Comparison of ENCODE assay signal across 45 mouse cellular contexts in genomic region chr7:132593762-132594161, GRCm38 (mm10). TPM values are rescaled to one million over a fixed set of nuclear protein-coding genes. Genes with fewer than 3 reads are reported as not detected.
"Had no signal": no experiment of that assay in that cellular context is flagged by ENCODE, and none has a peak within 500 bp of the region (broad histone marks: within the 10 kb centered on the region; RNA-seq: fewer than 3 reads in every experiment).

No protein-coding gene starts in this region.

- H3K9me3 ChIP-seq: heart, embryonic 10.5 days; heart, embryonic 12.5 days; heart, embryonic 13.5 days; heart, embryonic 15.5 days; hindbrain, embryonic 10.5 days; hindbrain, embryonic 12.5 days; hindbrain, embryonic 13.5 days; hindbrain, embryonic 15.5 days; intestine, embryonic 15.5 days; kidney, embryonic 15.5 days had no signal

- H3K27ac ChIP-seq: heart, embryonic 10.5 days; heart, embryonic 13.5 days; heart, embryonic 15.5 days; hindbrain, embryonic 10.5 days; hindbrain, embryonic 12.5 days; hindbrain, embryonic 13.5 days; hindbrain, embryonic 14.5 days; hindbrain, embryonic 15.5 days; hindbrain, postnatal 0 days; intestine, embryonic 15.5 days; kidney, embryonic 15.5 days; kidney, postnatal 0 days; layer of hippocampus, adult 2 months had no signal

- ATAC-seq: hindbrain, embryonic 16.5 days; hindbrain, postnatal 0 days; inflammation-experienced regulatory T-cells, adult 6 months; intestine, embryonic 15.5 days; intestine, embryonic 16.5 days; intestine, postnatal 0 days had no signal

- H3K4me3 ChIP-seq: heart, embryonic 10.5 days; heart, embryonic 12.5 days; heart, embryonic 13.5 days; heart, embryonic 15.5 days; hindbrain, embryonic 10.5 days; hindbrain, embryonic 12.5 days; hindbrain, embryonic 13.5 days; hindbrain, embryonic 15.5 days; intestine, embryonic 15.5 days; kidney, embryonic 15.5 days; layer of hippocampus, adult 2 months had no signal

- H3K36me3 ChIP-seq: heart, embryonic 10.5 days; heart, embryonic 12.5 days; heart, embryonic 13.5 days; heart, embryonic 15.5 days; hindbrain, embryonic 10.5 days; hindbrain, embryonic 12.5 days; hindbrain, embryonic 13.5 days; hindbrain, embryonic 15.5 days; intestine, embryonic 15.5 days; kidney, embryonic 15.5 days had no signal

- DNase-seq: heart, postnatal 10 days; heart, postnatal 14 days; heart, postnatal 36 days; heart, postnatal 4 days; kidney, adult 11 months; kidney, adult 18-20 months; kidney, adult 2 months; kidney, adult 8-10 months; kidney, adult 9 months; kidney, postnatal 10 days; kidney, postnatal 14 days; kidney, postnatal 25 days; kidney, postnatal 36 days; kidney, postnatal 4 days; layer of hippocampus, adult 9-11 months; layer of hippocampus, postnatal 36 days had no signal

RNA-seq across cellular contexts. Expression of gene Nkx1-2, which starts 5.7 kb away (rescaled TPM):
- total RNA-seq: heart, postnatal 10 days; heart, postnatal 14 days; heart, postnatal 25 days; heart, postnatal 36 days; heart, postnatal 4 days; hematopoietic stem cell, adult 5-6 weeks; hindbrain, postnatal 0 days; layer of hippocampus, adult 18-20 months; layer of hippocampus, adult 2 months; layer of hippocampus, postnatal 10 days; layer of hippocampus, postnatal 14 days; layer of hippocampus, postnatal 36 days had no signal
- polyA plus RNA-seq: heart, embryonic 10.5 days; heart, embryonic 12.5 days; heart, embryonic 13.5 days; heart, embryonic 14.5 days; heart, embryonic 15.5 days; heart, embryonic 16.5 days; heart, postnatal 0 days; inflammation-experienced regulatory T-cells, adult 6 months; kidney, adult 2 months; kidney, embryonic 14.5 days; kidney, embryonic 15.5 days; kidney, embryonic 16.5 days; large intestine, adult 2 months had no signal
